Mouse (Mus musculus): ENCODE data around the gene Atp5s.

GRCm38 (mm10) chr12:69785471-69785870 is 60.7 kb downstream of the Atp5s start:
- TF ChIP-seq POLR2A (IDR thresholded peaks at IDR 0.05; ENCODE audit: borderline replicate concordance, extremely low read depth, low read depth, low read length) (no peak), CTCF (IDR thresholded peaks at IDR 0.05; ENCODE audit: insufficient read depth, low read length) (no peak)

All from lung, adult 2 months (tissue).